Mouse (Mus musculus): Measurements from ENCODE around the gene Zfp426. TPM values are rescaled to one million over a fixed set of nuclear protein-coding genes. Genes with fewer than 3 reads are reported as not detected.

Gene Zfp426
- 2.7 and 2.9 TPM in 2 replicates for polyA plus RNA-seq (2012; rRNA removed)

GRCm38 (mm10) chr9:20492527-20493233, at the start of gene Zfp426:
Gene Zfp426, minus strand, starts transcription at chr9:20492746.

GRCm38 (mm10) chr9:20521306-20521957, 28.9 kb upstream of the Zfp426 start, which contains the start of gene Zfp266:
Gene Zfp266, minus strand, starts transcription at chr9:20521417.

GRCm38 (mm10) chr9:20459377-20460317, 32.9 kb downstream of the Zfp426 start, which contains the start of gene Zfp26:
Gene Zfp26, minus strand, starts transcription at chr9:20460162.

Other genes starting within 250 kb of the Zfp426 start
- not detected in 2 replicates for gene Olfr39, start 210.4 kb downstream of the Zfp426 start, polyA plus RNA-seq (2012; rRNA removed)
- not detected in 2 replicates for gene Olfr873, start 194.2 kb downstream of the Zfp426 start, polyA plus RNA-seq (2012; rRNA removed)
- gene Olfr18, start 156.7 kb downstream of the Zfp426 start, polyA plus RNA-seq (2012; rRNA removed), result not detected in 2 replicates
- 0.81 and 2.3 TPM in 2 replicates for gene Zfp560, start 107.6 kb downstream of the Zfp426 start, polyA plus RNA-seq (2012; rRNA removed)
- gene Zfp26, start 32.6 kb downstream of the Zfp426 start, polyA plus RNA-seq (2012; rRNA removed), result 0.64 and 0.83 TPM in 2 replicates
- 2.0 and 2.1 TPM in 2 replicates for gene Zfp266, start 28.7 kb upstream of the Zfp426 start, polyA plus RNA-seq (2012; rRNA removed)
- 1.2 and 1.4 TPM in 2 replicates for gene Zfp846, start 88.5 kb upstream of the Zfp426 start, polyA plus RNA-seq (2012; rRNA removed)
- 178 and 362 TPM in 2 replicates for gene Ubl5, start 150.1 kb upstream of the Zfp426 start, polyA plus RNA-seq (2012; rRNA removed)
- gene Fbxl12, start 152.0 kb upstream of the Zfp426 start, polyA plus RNA-seq (2012; rRNA removed), result 43.6 and 44.4 TPM in 2 replicates
- gene Pin1, start 159.3 kb upstream of the Zfp426 start, polyA plus RNA-seq (2012; rRNA removed), result 15.3 and 18.4 TPM in 2 replicates